Mouse (Mus musculus) liver, embryonic 14.5 days (tissue): Measurements from ENCODE around the gene Slco2a1. TPM values are rescaled to one million over a fixed set of nuclear protein-coding genes. Genes with fewer than 3 reads are reported as not detected.

Experiments used
- ATAC-seq: fragments of 200-750 bp; cut with Nextera tagmentation; 2 replicates; pipeline ENCODE4 v1.8.0; 2017; ENCODE audit warnings: moderate number of reproducible peaks, mild to moderate bottlenecking, moderate library complexity; ENCODE audit not compliant: insufficient read depth
- DNase-seq, 3 experiments: peaks; one replicate each; pipeline ENCODE4 v3.0.0-alpha.2; 2012 to 2013; ENCODE audit warnings: low read depth in 3 of 3, low spot score in 3 of 3
- H3K27ac ChIP-seq: fragments of 300-500 bp; sonication (generic); 2 replicates; pipeline ENCODE4 v1.5.1; 2014; ENCODE audit warnings: moderate library complexity, mild to moderate bottlenecking, control low read depth, inconsistent platforms
- H3K27me3 ChIP-seq: fragments of 300-500 bp; sonication (generic); 2 replicates; pipeline ENCODE4 v1.6.1; 2014; ENCODE audit warnings: mild to moderate bottlenecking, low read length, moderate library complexity; ENCODE audit not compliant: control insufficient read depth, insufficient read depth
- H3K36me3 ChIP-seq: fragments of 300-500 bp; sonication (generic); replicated peaks from 2 replicates; pipeline ENCODE4 v1.6.1; 2014; ENCODE audit warnings: low read depth; ENCODE audit not compliant: control insufficient read depth, insufficient read depth
- H3K4me1 ChIP-seq, 2 experiments: fragments of 200-500 bp in 1 of 2; fragments of 300-500 bp in 1 of 2; sonication (generic) in 1 of 2; replicated peaks; 2 replicates each; pipeline ENCODE4 v1.6.1; 2012 to 2014; ENCODE audit warnings: antibody characterized with exemption in 1 of 2, inconsistent platforms in 1 of 2, low read length in 1 of 2; ENCODE audit not compliant: control insufficient read depth in 2 of 2, insufficient read depth in 2 of 2
- H3K4me2 ChIP-seq: fragments of 300-500 bp; sonication (generic); 2 replicates; pipeline ENCODE4 v1.6.1; 2014; ENCODE audit warnings: low read depth, mild to moderate bottlenecking, control low read depth, moderate library complexity
- H3K4me3 ChIP-seq, 2 experiments: fragments of 200-500 bp in 1 of 2; fragments of 300-500 bp in 1 of 2; sonication (generic) in 1 of 2; 2 replicates each; pipeline ENCODE4 v1.5.1; 2012 to 2014; ENCODE audit warnings: low read depth in 2 of 2, low read length in 2 of 2, mild to moderate bottlenecking in 2 of 2, control low read depth in 1 of 2, inconsistent platforms in 1 of 2, moderate library complexity in 1 of 2; ENCODE audit not compliant: insufficient read depth in 1 of 2
- H3K9ac ChIP-seq: fragments of 300-500 bp; sonication (generic); replicated peaks from 2 replicates; pipeline ENCODE4 v1.6.1; 2014; ENCODE audit warnings: mild to moderate bottlenecking, control low read depth, moderate library complexity
- H3K9me3 ChIP-seq: fragments of 300-500 bp; sonication (generic); 2 replicates; pipeline ENCODE4 v1.6.1; 2016; ENCODE audit warnings: low read length, mixed read lengths; ENCODE audit not compliant: control insufficient read depth
- CTCF ChIP-seq: IDR thresholded peaks from 2 replicates; pipeline ENCODE4 v1.5.1; 2016; ENCODE audit warnings: antibody characterized with exemption, low read depth, control low read depth
- EP300 ChIP-seq: IDR thresholded peaks from 2 replicates; pipeline ENCODE4 v1.6.1; 2016; ENCODE audit warnings: antibody characterized with exemption, low read depth
- WGBS: fragments of 180-500 bp; shearing (Covaris S2); extraction: QIAGEN DNeasy Blood & Tissue Kit; methylation state at CpG from one replicate; pipeline ENCODE4 v1.1.7; 2014; ENCODE audit not compliant: insufficient replicate concordance; 5-methylcytosine and 5-hydroxymethylcytosine counted together
- polyA plus RNA-seq, 2 experiments: library from polyadenylated mRNA; depleted of rRNA in 1 of 2; stranded (reverse) in 1 of 2; unstranded in 1 of 2; fragments of >200 nt; fragmentation: Nextera tagmentation in 1 of 2; extraction: Ambion mirVana in 1 of 2; gene quantifications; 2 replicates each; pipeline versions ENCODE4 v1.2.1 to v1.2.3; 2012 to 2014

Gene Slco2a1
- polyA plus RNA-seq, 2 experiments: 1.7 to 3.3 TPM

- H3K9me3 ChIP-seq: no peaks in the 10 kb centered on the region
- no peak overlapping the region for H3K4me2 ChIP-seq
- H3K27ac ChIP-seq: no peak overlapping the region
- WGBS: 60% methylated on average over 9 of the region's 9 CpGs
- no peaks in the 10 kb centered on the region for H3K27me3 ChIP-seq
- H3K4me3 ChIP-seq: no peak overlapping the region
- ATAC-seq (no peak), DNase-seq (no peak)
- TF ChIP-seq EP300: no peak
- TF ChIP-seq CTCF: no peak
- no peaks in the 10 kb centered on the region for H3K4me1 ChIP-seq
- no peaks in the 10 kb centered on the region for H3K36me3 ChIP-seq
- H3K9ac ChIP-seq: no peak overlapping the region
These were observed 37.2 kb upstream of the Slco2a1 start for GRCm38 (mm10) chr9:102951091-102951994.

DNA sequence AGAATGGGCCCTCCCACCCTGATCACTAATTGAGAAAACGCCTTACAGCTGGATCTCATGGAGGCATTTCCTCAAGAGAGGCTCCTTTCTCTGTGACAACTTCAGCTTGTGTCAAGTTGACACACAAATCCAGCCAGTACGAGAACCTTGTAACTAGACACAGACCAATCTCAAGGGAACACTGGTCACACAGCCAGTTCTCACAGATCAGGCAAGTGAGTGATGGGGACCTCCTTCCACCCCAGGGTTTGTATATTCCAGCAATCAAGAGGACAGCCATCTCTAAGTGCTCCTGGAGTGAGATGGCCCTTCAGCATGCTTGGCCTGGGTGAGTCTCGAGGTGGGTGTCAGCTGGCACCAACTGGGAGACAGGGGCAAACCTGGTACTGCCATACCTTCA is 32.6 kb upstream of the Slco2a1 start:
- Histone ChIP-seq H3K9ac (no peak overlapping the region), H3K4me1 (no peaks in the 10 kb centered on the region), H3K36me3 (no peaks in the 10 kb centered on the region), H3K4me3 (no peak overlapping the region), H3K27ac (no peak overlapping the region), H3K27me3 (no peaks in the 10 kb centered on the region), H3K4me2 (no peak overlapping the region), H3K9me3 (no peaks in the 10 kb centered on the region)
- no peak for TF ChIP-seq EP300
- no peak for TF ChIP-seq CTCF
- 41% methylated on average over 3 of the region's 3 CpGs for WGBS
- no peak for ATAC-seq
- DNase-seq: no peak

DNA sequence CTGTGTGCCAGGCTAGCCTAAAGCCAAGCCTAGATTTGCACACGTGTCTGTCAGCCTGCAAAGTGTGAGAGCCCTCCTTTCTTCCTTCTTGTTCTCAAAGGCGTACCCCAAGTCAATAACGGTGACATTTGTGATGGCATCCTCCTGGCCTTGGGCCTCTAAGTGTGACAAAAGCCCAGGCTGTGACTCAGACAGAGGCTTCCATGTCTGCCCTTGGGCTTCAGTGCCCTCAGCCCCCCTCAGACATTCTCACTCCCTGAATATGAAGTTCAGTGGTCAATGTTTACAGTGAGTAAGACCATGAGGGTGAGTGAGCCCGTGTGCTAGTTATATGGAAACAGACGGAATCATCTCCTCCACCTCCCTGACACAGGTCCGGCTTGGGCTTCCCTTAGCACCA is 29.8 kb upstream of the Slco2a1 start:
- WGBS: 62% methylated on average over 6 of the region's 6 CpGs
- ATAC-seq: no peak
- Histone ChIP-seq H3K4me3 (no peak overlapping the region), H3K4me1 (no peaks in the 10 kb centered on the region), H3K4me2 (no peak overlapping the region), H3K27me3 (no peaks in the 10 kb centered on the region), H3K27ac (no peak overlapping the region), H3K9me3 (no peaks in the 10 kb centered on the region), H3K36me3 (no peaks in the 10 kb centered on the region), H3K9ac (no peak overlapping the region)
- TF ChIP-seq EP300 (no peak), CTCF (no peak)
- no peak for DNase-seq

- Histone ChIP-seq H3K27me3 (no peaks in the 10 kb centered on the region), H3K4me3 (no peak overlapping the region), H3K27ac (no peak overlapping the region), H3K9ac (no peak overlapping the region), H3K36me3 (no peaks in the 10 kb centered on the region), H3K4me2 (no peak overlapping the region), H3K4me1 (no peaks in the 10 kb centered on the region), H3K9me3 (no peaks in the 10 kb centered on the region)
- TF ChIP-seq EP300: no peak
- no peak for TF ChIP-seq CTCF
- DNase-seq (no peak), ATAC-seq (no peak)
- WGBS: 26% methylated on average over 8 of the region's 8 CpGs
These were observed 27.0 kb upstream of the Slco2a1 start for GRCm38 (mm10) chr9:102961356-102962092.

DNA sequence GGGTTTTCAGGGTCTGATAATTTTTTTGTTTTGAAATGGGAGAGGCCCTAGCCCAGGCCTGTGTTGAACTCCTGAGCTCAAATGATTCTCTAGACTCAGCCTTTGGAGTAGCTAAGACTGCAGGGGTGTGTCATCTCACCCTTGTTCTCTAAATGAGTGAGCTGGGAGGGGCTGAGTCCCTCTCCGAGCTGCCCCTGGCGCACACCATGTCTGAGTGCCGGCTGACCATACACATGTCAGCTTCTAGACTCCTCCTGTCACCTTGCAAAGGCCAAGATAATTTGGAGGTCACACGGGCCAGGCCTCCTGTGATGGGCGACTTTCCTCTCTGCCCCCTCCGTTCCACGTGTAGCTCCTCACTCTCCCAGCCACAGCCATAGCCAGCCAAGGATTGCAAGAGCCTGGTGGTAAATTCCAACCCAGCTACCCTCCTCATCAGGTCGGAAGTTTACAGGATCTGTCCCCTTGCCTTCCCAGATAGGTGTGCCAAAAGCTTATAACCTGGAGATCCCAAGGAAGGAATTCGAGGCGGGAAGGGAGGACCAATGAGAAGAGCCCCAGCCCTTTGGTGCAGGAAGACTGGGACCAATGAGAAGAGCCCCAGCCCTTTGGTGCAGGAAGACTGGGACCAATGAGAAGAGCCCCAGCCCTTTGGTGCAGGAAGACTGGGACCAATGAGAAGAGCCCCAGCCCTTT is 26.3 kb upstream of the Slco2a1 start:
- no peak for DNase-seq
- TF ChIP-seq EP300 (no peak), CTCF (no peak)
- no peaks in the 10 kb centered on the region for H3K36me3 ChIP-seq
- WGBS: 69% methylated on average over 10 of the region's 10 CpGs
- no peak overlapping the region for H3K27ac ChIP-seq
- H3K9me3 ChIP-seq: no peaks in the 10 kb centered on the region
- H3K4me1 ChIP-seq: no peaks in the 10 kb centered on the region
- H3K9ac ChIP-seq: no peak overlapping the region
- ATAC-seq: no peak
- no peak overlapping the region for H3K4me2 ChIP-seq
- no peaks in the 10 kb centered on the region for H3K27me3 ChIP-seq
- no peak overlapping the region for H3K4me3 ChIP-seq
